Mouse (Mus musculus) MN1 (cell line): ENCODE results near the gene Ccdc50.

Experiments
- DNase-seq: peaks from one replicate; pipeline ENCODE4 v3.0.0-alpha.2; 2016; ENCODE audit warnings: low spot score

Gene Ccdc50

DNA sequence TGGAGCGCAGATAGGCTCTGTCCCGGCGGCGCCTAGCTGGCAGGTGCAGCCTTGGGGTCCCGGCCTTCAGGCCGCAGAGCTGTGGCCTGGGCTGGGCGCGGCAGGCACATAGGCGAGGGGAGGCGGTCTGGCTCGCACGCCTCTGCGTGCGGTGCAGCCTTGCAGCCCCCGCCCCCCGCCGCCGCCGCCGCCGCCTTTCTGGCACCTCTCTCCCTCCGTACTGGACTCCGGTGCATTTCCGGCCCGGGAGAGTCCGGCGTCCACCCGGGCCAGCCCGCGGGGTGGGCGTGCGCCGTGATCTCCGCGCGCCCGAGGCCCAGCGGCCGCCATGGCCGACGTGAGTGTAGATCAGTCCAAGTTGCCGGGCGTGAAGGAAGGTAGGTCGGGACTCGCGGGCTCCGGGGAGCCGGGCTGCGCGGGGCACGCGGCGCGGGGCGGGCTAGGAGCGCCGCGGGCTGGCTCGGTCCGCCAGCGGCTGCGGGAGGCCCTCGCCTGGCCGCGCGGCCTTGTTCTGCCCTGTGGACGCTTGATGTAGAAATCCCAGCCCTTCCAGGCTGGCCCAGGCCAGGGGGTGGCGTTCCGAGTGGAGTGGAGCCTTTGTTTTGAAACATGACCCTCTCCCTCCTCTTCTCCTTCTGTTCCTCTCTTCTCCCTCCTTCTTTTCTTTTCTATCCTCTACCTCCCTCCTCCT is at the start of gene Ccdc50:
Gene Ccdc50, plus strand, starts transcription at position 109 of the 691 bp plus-strand sequence.
- peak; percentile 77 for DNase-seq

GRCm38 (mm10) chr16:27347521-27347920 is 41.1 kb upstream of the Ccdc50 start:
- DNase-seq: no peak

DNA sequence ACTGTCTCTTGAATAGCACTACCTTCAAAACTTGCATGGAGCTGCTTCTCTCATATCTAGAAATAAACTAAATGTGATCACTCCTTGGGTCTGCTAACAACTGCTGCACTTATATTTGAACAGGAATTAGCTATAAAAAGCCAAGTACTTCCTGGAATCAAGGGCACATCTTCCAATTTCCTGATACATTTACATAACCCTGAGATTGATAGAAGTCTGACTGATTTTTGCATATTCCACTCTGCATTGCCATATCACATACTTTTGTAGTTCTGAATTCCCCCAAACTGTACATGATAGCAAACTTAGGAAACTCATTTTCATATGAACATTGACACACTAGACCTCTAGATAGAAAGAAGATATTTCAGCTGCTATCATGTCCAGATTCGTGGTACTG is 40.3 kb upstream of the Ccdc50 start:
- no peak for DNase-seq

- no peak for DNase-seq
Measured at GRCm38 (mm10) chr16:27349235-27349634, 39.4 kb upstream of the Ccdc50 start.

DNA sequence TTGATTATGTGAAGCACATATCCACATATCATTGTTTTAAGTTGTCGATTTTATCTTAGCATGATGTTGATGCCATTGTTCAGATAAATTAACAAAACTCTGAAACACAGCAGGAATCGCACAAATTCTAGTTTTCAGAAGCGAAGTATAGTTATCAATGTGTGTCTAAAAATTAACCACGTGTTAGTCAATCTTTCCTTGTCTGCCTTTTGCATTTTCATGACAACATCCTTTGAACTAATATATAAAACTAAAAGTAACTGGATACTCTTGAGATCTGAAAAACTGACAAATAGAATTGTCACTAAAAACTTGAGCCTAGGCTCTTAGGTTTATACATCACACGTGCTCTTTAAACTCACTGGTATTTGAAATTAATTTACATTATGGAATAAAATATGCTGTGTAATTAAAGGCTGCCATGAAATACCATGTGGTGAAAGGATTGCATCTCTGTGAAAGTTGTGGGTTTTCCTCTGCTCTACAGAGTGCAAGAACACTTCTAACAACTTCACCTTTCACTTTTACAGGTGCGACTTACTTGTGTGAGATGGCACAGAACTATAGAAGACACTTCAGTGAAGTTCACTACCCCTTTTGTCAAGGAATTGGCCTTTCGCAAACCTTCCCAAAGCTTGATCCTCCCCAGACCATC is 38.7 kb upstream of the Ccdc50 start:
- DNase-seq: no peak

DNA sequence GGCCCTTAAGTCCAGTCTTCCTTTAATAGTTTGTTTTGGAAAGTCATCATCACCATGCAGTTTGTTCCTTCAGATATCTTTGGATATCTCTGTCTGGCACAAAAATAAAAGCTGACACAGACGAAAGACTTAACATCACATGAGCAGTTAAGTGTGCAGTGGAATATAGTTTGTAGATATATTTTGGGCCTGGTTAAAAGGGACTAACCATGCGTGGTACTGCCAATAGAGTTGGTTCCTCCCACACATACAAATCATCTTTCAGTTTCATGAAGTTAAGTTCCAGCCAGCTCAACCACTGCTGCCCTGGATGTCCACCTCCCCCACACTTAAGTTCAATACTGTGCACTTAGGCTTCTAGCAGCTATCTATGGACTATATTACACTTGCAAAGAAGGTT is 34.2 kb upstream of the Ccdc50 start:
- DNase-seq: no peak

GRCm38 (mm10) chr16:27360059-27360458 is 28.6 kb upstream of the Ccdc50 start:
- DNase-seq: no peak

GRCm38 (mm10) chr16:27370191-27370590 is 18.5 kb upstream of the Ccdc50 start, which contains the start of gene Uts2b:
Gene Uts2b (minus strand): TSS chr16:27370239.
- no peak for DNase-seq

- DNase-seq: no peak
Measured at GRCm38 (mm10) chr16:27370700-27371099, 18.0 kb upstream of the Ccdc50 start.

GRCm38 (mm10) chr16:27374139-27374538 is 14.5 kb upstream of the Ccdc50 start:
- DNase-seq: no peak

DNA sequence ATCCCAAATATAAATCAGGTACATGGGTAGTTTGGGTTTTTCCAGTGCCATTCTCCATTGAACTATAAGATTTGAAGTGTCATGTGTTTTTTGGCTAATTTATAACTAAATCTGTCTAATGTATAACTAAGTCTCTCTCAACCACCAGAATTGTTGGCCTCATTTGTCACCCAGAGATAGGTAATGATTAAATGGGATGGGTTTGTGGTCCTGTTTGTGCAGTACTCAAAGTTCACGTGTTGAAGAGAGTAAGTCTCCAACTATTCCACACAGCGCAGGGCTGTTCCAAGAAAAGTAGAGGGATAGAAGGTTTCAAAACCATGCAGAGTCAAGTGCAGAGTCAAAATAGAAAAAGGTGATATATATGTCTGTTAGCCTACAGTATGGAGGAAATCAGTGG is 13.4 kb upstream of the Ccdc50 start:
- DNase-seq: no peak

- no peak for DNase-seq
Measured at GRCm38 (mm10) chr16:27376556-27376955, 12.1 kb upstream of the Ccdc50 start.

- no peak for DNase-seq
Measured at GRCm38 (mm10) chr16:27382217-27382616, 6.5 kb upstream of the Ccdc50 start.

GRCm38 (mm10) chr16:27384893-27385603 is 3.6 kb upstream of the Ccdc50 start:
- no peak for DNase-seq

GRCm38 (mm10) chr16:27385649-27386048 is 3.0 kb upstream of the Ccdc50 start:
- no peak for DNase-seq

DNA sequence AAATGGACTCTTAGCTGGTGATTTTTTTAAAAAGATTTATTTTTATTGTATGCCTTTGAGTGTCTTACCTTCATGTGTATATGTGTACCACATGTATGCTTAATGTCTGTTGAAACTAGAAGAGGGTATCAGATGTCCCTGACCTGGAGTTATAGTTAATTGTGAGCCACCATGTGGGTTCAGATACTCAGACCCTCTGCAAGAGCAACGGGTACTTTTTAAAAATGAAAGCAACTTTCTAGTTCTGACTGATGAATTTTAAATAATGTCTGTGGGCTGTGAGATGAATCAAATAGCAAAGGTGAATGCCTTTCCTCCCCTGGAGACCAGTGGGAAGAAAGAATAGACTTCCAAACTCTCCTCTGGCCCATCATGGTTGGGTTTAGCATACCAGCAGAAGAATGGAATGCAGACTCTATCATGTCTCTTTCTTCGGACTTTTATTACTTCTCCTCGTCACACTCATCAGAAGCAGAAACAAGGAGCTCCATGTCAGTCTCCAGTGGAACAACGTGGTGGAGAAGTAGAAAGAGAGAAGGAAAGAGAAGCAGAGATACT is 1.7 kb upstream of the Ccdc50 start:
- no peak for DNase-seq

- peak; percentile 19 for DNase-seq
Measured at GRCm38 (mm10) chr16:27387634-27388611, 746 bp upstream of the Ccdc50 start.

- DNase-seq: peak; percentile 31
Measured at GRCm38 (mm10) chr16:27389534-27390282, 1.0 kb downstream of the Ccdc50 start.

GRCm38 (mm10) chr16:27390306-27390705 is 1.6 kb downstream of the Ccdc50 start:
- no peak for DNase-seq

DNA sequence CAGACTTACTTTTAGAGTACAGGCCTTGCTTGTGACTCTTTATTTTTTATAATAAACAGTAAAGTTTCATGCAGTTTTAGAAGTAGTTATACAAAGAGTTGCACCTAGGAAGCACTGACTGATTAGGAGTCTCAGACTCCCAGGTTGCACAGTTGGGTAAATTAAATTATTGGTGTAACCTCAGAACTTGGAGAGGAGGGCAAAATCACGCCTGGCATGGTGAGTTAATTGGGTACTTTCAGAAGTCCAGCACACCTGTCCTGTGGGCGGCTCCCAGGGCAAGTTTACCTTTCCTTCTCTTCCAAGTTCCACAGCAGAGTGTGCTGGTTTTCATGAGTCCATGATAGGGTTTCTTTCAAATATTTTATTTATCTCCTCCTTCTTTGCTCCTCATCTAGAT is 3.2 kb downstream of the Ccdc50 start:
- no peak for DNase-seq
